Mouse (Mus musculus): ENCODE results near the gene Tac4. TPM values are rescaled to one million over a fixed set of nuclear protein-coding genes. Genes with fewer than 3 reads are reported as not detected.

Tac4 gene
- not detected for polyA plus RNA-seq (2021)

GRCm38 (mm10) chr11:95261178-95261751, at the start of gene Tac4:
Gene Tac4, plus strand, starts transcription at chr11:95261529.
- H3K27me3 ChIP-seq = no peaks in the 10 kb centered on the region
- in situ Hi-C loops (cut with MboI; ENCODE audit: low pct_unique_long_range_greater_than_20kb) = no loop called here
- ChIA-PET CTCF (no interaction called here), POLR2A (no interaction called here)
- no peak for DNase-seq (ENCODE audit: low read depth, low spot score)
- no peak for TF ChIP-seq CTCF (IDR thresholded peaks at IDR 0.05)
- ATAC-seq = no peak

- ATAC-seq (no peak), DNase-seq (ENCODE audit: low read depth, low spot score) (no peak)
- H3K27me3 ChIP-seq = no peaks in the 10 kb centered on the region
- CTCF ChIA-PET = interaction anchor here (0.9 to 2.5 kb wide), 3 partner anchors 18 to 73 kb away, joined by 3 to 7 read pairs (median 5); no protein-coding TSS in a partner anchor
- POLR2A ChIA-PET = no interaction called here
- TF ChIP-seq CTCF (IDR thresholded peaks at IDR 0.05) = no peak
- in situ Hi-C loops (cut with MboI; ENCODE audit: low pct_unique_long_range_greater_than_20kb) = no loop called here
These were observed 47.7 kb upstream of the Tac4 start for GRCm38 (mm10) chr11:95213607-95214006.

GRCm38 (mm10) chr11:95214305-95214704, 47.0 kb upstream of the Tac4 start:
- CTCF ChIA-PET = interaction anchor here (0.9 to 2.5 kb wide), 2 partner anchors 18 to 25 kb away, joined by 3 to 7 read pairs; no protein-coding TSS in a partner anchor
- DNase-seq (ENCODE audit: low read depth, low spot score) (no peak), ATAC-seq (no peak)
- POLR2A ChIA-PET = interaction anchor here (0.6 kb wide), 1 partner anchor 9 kb away, joined by 4 read pairs; no protein-coding TSS in a partner anchor
- no peak for TF ChIP-seq CTCF (IDR thresholded peaks at IDR 0.05)
- in situ Hi-C loops (cut with MboI; ENCODE audit: low pct_unique_long_range_greater_than_20kb) = no loop called here
- H3K27me3 ChIP-seq = no peaks in the 10 kb centered on the region

GRCm38 (mm10) chr11:95216193-95216592, 45.1 kb upstream of the Tac4 start:
- no peak for DNase-seq (ENCODE audit: low read depth, low spot score)
- ChIA-PET POLR2A (no interaction called here), CTCF (no interaction called here)
- ATAC-seq = no peak
- in situ Hi-C loops (cut with MboI; ENCODE audit: low pct_unique_long_range_greater_than_20kb) = no loop called here
- H3K27me3 ChIP-seq = no peaks in the 10 kb centered on the region
- TF ChIP-seq CTCF (IDR thresholded peaks at IDR 0.05) = no peak

GRCm38 (mm10) chr11:95219111-95219510, 42.2 kb upstream of the Tac4 start:
- CTCF ChIA-PET = interaction anchor here (1.2 kb wide), 1 partner anchor 12 kb away, joined by 4 read pairs; no protein-coding TSS in a partner anchor
- TF ChIP-seq CTCF (IDR thresholded peaks at IDR 0.05) = no peak
- DNase-seq (ENCODE audit: low read depth, low spot score) (no peak), ATAC-seq (no peak)
- in situ Hi-C loops (cut with MboI; ENCODE audit: low pct_unique_long_range_greater_than_20kb) = no loop called here
- peaks cover 10% of the 10 kb centered on the region for H3K27me3 ChIP-seq
- POLR2A ChIA-PET = no interaction called here

GRCm38 (mm10) chr11:95223473-95223872, 37.9 kb upstream of the Tac4 start:
- peaks cover 10% of the 10 kb centered on the region for H3K27me3 ChIP-seq
- ChIA-PET POLR2A (interaction anchor here (0.6 kb wide), 1 partner anchor 9 kb away, joined by 4 read pairs; no protein-coding TSS in a partner anchor), CTCF (no interaction called here)
- DNase-seq (ENCODE audit: low read depth, low spot score) = no peak
- ATAC-seq = no peak
- in situ Hi-C loops (cut with MboI; ENCODE audit: low pct_unique_long_range_greater_than_20kb) = no loop called here
- no peak for TF ChIP-seq CTCF (IDR thresholded peaks at IDR 0.05)

- H3K27me3 ChIP-seq = peaks cover 10% of the 10 kb centered on the region
- ATAC-seq (no peak), DNase-seq (ENCODE audit: low read depth, low spot score) (no peak)
- POLR2A ChIA-PET = no interaction called here
- no peak for TF ChIP-seq CTCF (IDR thresholded peaks at IDR 0.05)
- in situ Hi-C loops (cut with MboI; ENCODE audit: low pct_unique_long_range_greater_than_20kb) = no loop called here
- CTCF ChIA-PET = no interaction called here
These were observed 37.0 kb upstream of the Tac4 start for GRCm38 (mm10) chr11:95224124-95224893.

GRCm38 (mm10) chr11:95225448-95225847, 35.9 kb upstream of the Tac4 start:
- POLR2A ChIA-PET = no interaction called here
- no peak for ATAC-seq
- no peak for TF ChIP-seq CTCF (IDR thresholded peaks at IDR 0.05)
- in situ Hi-C loops (cut with MboI; ENCODE audit: low pct_unique_long_range_greater_than_20kb) = no loop called here
- H3K27me3 ChIP-seq = peaks cover 10% of the 10 kb centered on the region
- DNase-seq (ENCODE audit: low read depth, low spot score) = no peak
- CTCF ChIA-PET = no interaction called here

- ATAC-seq = no peak
- POLR2A ChIA-PET = no interaction called here
These were observed 33.9 kb upstream of the Tac4 start for GRCm38 (mm10) chr11:95227467-95227866.

GRCm38 (mm10) chr11:95231688-95232328, 29.5 kb upstream of the Tac4 start:
- POLR2A ChIA-PET = no interaction called here
- ATAC-seq = no peak
- TF ChIP-seq CTCF (IDR thresholded peaks at IDR 0.05) = peak; percentile 93
- in situ Hi-C loops (cut with MboI; ENCODE audit: low pct_unique_long_range_greater_than_20kb) = loop anchor here (5.0 kb wide), 1 partner anchor 110 kb away; the partner anchor contains the start of gene Dlx3
- CTCF ChIA-PET = interaction anchor here (0.7 to 2.5 kb wide), 7 partner anchors 12 to 115 kb away, joined by 3 to 11 read pairs (median 5); no protein-coding TSS in a partner anchor
- DNase-seq (ENCODE audit: low read depth, low spot score) = no peak
- H3K27me3 ChIP-seq = peaks cover 4% of the 10 kb centered on the region

More at GRCm38 (mm10) chr11:95227467-95227866, 33.9 kb upstream of the Tac4 start:
- DNase-seq (ENCODE audit: low read depth, low spot score) = no peak
- H3K27me3 ChIP-seq = peaks cover 8% of the 10 kb centered on the region
- CTCF ChIA-PET = interaction anchor here (2.8 kb wide), 1 partner anchor 110 kb away, joined by 8 read pairs; no protein-coding TSS in a partner anchor
- TF ChIP-seq CTCF (IDR thresholded peaks at IDR 0.05) = no peak
- in situ Hi-C loops (cut with MboI; ENCODE audit: low pct_unique_long_range_greater_than_20kb) = no loop called here
